Mouse (Mus musculus): Measurements from ENCODE around the gene Itga4.

DNA sequence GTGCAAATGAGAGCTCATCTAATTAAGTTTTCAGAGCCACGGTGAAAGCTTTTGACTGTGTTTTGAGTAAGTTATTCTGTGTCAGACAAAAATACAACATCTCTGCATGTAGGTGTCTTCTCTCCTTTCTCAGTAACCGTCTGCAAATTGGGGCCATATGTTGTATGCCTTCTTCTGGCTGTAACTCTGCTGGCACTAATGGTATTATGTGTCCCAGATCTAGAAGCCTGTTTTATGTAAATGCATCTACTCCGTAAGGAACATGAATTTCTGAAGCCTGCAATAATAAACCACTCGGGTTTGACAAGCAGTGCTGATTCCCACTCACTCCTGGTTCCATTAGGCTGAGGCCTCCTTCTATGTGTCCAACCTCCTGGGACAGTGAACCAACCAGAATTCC, 52.3 kb downstream of the Itga4 start:
- TF ChIP-seq CTCF (IDR thresholded peaks at IDR 0.05; ENCODE audit: extremely low read depth, insufficient read depth, insufficient read length, insufficient replicate concordance) (no peak), POLR2A (IDR thresholded peaks at IDR 0.05; ENCODE audit: low read depth, low read length) (no peak)

All from spleen, adult 2 months (tissue).